Mouse (Mus musculus) neural tube, embryonic 14.5 days (tissue): ENCODE results near the gene Ube2b. TPM values are rescaled to one million over a fixed set of nuclear protein-coding genes. Genes with fewer than 3 reads are reported as not detected.

Experiments
- polyA plus RNA-seq: library from polyadenylated mRNA; unstranded; fragments of >200 nt; fragmentation: Nextera tagmentation; extraction: Ambion mirVana; gene quantifications from 2 replicates; pipeline ENCODE4 v1.2.1, GENCODE M21; 2014

Gene Ube2b
- polyA plus RNA-seq, 1 experiment from 2014 or later, result 165 TPM

Other genes starting within 250 kb of the Ube2b start
- 21.1 and 22.8 TPM in 2 replicates for gene Sec24a, start 237.1 kb downstream of the Ube2b start, polyA plus RNA-seq
- gene Sar1b, start 237.1 kb downstream of the Ube2b start, polyA plus RNA-seq, result 228 and 250 TPM in 2 replicates
- 0.44 and 0.52 TPM in 2 replicates for gene Jade2, start 143.1 kb downstream of the Ube2b start, polyA plus RNA-seq
- 128 and 131 TPM in 2 replicates for gene Cdkn2aipnl, start 33.1 kb downstream of the Ube2b start, polyA plus RNA-seq
- 29.5 TPM in 2 replicates for gene Cdkl3, start 3.5 kb upstream of the Ube2b start, polyA plus RNA-seq
- gene Ppp2ca, start 97.9 kb upstream of the Ube2b start, polyA plus RNA-seq, result 167 and 175 TPM in 2 replicates
- gene Olfr1373, start 144.8 kb upstream of the Ube2b start, polyA plus RNA-seq, result not detected in 2 replicates
- gene Olfr1371, start 213.2 kb upstream of the Ube2b start, polyA plus RNA-seq, result not detected in 2 replicates
- 1,044 and 1,145 TPM in 2 replicates for gene Skp1a, start 231.2 kb upstream of the Ube2b start, polyA plus RNA-seq